Mouse (Mus musculus) v-Abl transformed pro-B cells (cell line): ENCODE measurements around the gene Lhx1.

ENCODE experiments used
- in situ Hi-C, 2 experiments: fragments of 400-800 bp; cut with MboI; formaldehyde crosslinking; loops; one replicate each; pipeline ENCODE4 v1.15.1; 2025; ENCODE audit not compliant: unreplicated experiment in 2 of 2

Gene Lhx1

GRCm38 (mm10) chr11:84525421-84526274, at the start of gene Lhx1:
Gene Lhx1 (minus strand): TSS chr11:84525535.
- in situ Hi-C loops, result no loop called here

GRCm38 (mm10) chr11:84574834-84575233, 49.5 kb upstream of the Lhx1 start:
- in situ Hi-C loops, result no loop called here

DNA sequence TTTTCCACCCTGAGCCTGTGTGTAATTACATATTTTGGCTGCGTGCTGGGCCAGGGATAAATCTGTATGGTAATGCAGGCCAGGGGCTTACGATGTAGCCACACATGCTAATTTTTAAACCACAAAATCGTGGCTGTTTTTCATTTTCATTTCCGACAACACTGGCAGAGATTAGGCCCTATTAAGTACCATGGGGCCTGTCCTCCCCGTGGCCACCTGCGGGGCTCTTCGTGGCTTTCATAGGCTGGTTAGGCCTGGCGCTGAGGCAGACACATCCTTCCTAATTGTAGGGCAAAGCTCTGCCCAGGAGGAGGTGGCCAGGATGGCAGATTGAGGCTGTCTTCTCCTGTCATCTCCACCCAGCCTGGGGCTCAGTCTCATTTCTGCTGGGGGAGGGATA, 48.3 kb upstream of the Lhx1 start:
- in situ Hi-C loops, result no loop called here

DNA sequence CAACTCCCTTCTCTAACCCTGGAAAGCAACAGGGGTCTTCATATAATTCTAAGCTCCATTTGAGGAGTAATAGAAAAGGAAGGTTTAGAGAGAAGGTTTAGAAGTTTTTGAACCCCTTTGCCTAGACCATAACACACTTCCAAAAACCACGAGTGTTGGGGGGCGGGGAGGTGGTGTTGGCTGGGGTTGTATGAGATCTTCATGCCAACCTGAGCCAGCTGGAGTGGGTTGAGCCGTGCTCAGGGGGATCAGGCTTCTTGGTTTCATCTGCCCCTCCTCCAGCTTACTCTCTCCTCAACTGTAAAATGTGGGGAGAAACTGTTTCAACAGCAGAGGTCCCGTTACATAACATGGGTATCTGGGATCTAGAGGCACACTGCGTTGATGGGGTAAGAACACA, 45.5 kb upstream of the Lhx1 start:
- in situ Hi-C loops, result no loop called here

DNA sequence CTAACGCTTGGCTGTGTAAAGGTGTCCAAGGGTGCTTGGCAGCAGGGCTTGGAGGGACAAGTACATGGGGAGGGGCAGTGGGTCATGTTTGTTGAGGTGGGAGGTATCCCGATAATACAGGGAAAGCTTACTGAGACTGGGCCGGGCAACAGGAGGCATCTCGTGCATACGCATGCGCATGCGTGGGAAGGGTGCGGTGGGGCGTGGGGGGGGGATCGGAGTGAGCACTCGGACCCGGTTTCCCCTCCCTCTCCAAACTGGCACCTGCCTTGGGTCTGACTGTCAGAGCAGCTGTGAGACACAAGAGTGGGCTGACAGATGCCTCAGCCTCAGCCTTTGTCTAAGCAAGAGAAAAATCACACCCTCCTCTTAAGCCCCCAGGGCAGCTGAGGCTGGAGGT, 45.1 kb upstream of the Lhx1 start:
- in situ Hi-C loops, result no loop called here

DNA sequence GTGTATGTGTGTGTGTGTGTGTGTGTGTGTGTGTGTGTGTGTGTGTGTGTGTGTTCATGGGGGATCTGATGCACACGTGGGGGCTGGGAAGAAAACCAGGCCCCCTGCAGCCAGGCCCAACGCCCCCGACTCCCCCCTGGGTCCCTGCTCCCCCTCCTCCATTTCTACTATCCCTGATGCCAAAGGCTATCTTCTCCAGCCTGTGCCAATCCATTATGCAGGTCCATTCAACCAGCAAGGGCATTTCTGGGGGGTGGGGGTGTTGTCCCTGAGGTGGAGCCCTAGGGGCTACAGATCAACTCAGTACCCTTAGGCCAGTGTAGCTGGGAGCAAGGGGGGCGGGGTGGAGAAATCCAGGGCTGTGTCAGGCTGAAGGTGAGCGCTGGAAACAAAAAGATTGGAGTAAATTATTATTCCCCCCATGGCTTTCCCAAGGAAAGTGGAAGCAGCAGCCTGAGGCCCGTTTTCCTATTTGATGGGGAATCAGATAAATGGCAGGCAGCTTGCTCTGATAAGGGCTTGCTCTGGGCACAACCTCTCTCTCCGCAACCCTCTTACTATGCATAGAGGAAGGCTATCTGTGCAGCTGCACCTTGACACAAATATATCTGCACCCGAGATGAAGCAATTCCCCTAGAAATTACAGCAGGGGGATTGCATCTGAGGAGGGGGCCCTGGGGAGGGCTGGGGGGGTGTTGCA, 43.9 kb upstream of the Lhx1 start:
- in situ Hi-C loops, result no loop called here

GRCm38 (mm10) chr11:84568482-84568881, 43.1 kb upstream of the Lhx1 start:
- in situ Hi-C loops, result no loop called here

DNA sequence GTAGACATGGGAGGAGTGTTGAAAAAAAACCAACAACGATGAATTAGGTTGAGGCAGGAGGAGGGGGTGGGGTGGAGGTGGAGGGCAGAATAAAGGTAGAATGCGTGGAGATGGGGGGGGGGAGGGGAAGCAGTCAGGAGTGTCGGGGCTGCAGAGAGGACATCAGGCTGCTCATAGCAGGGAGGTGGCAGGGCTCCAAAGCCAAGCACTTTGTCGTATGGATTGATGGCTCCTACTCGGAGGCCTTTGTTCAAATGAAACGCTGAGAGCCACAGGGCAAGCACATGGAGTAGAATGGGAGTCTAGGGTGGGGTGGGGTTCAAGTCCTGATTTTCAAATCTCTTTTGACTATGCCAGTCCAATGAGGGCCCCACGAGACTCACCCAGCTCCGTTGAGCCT, 41.4 kb upstream of the Lhx1 start:
- in situ Hi-C loops, result no loop called here

DNA sequence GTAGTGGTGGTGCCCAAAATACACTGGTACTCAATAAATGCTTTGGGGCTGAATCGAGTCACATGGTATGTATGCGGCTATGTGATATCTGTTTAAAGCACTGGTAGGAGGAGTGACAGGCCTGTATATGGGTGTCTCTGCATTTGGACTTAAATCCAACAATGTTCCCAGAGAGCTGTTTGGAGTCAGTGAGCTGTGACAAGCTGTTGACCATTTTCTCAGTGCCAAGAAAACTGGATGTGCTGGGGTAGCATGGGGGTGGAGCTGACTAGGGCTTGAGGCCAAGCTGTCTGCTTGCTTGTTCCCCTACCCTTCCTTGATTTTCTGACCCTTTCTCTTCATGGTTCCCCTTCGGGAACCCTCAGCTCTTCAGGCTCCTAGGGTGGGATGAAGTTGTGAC, 39.9 kb upstream of the Lhx1 start:
- in situ Hi-C loops, result no loop called here

- in situ Hi-C loops, result no loop called here
Observed at GRCm38 (mm10) chr11:84563360-84563759, 38.0 kb upstream of the Lhx1 start.

DNA sequence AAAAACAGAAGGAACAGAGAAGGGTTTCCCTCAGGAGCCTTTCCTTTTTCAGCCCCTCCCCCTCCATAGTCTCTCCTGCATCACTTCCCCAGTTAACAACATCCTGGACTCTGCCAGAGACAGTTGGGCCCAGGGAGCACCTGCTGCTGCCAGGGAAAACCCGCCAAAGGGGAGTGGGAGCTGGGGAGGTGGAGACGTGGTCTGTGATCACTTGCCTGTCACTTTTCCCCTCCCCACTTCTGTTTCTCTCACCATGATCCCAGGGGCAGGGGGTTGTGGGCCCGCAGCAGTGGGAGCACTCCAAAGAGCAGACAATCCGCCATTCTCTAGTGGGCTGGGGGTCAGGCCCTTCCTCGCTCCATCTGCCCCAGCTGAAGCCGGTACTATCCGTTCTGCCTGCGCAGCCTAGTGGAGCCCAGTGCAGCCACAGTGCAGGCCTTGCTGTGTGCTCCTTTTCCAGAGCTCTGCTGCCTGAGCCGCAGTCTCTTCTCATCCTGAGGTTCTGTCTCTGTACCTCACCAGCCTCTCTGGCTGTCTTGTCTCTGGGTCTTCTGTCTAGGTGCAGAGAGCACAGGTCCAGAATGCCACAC, 37.5 kb upstream of the Lhx1 start:
- in situ Hi-C loops, result no loop called here

- in situ Hi-C loops, result no loop called here
Observed at GRCm38 (mm10) chr11:84561546-84561945, 36.2 kb upstream of the Lhx1 start.

- in situ Hi-C loops, result no loop called here
Observed at GRCm38 (mm10) chr11:84553821-84554450, 28.6 kb upstream of the Lhx1 start.

DNA sequence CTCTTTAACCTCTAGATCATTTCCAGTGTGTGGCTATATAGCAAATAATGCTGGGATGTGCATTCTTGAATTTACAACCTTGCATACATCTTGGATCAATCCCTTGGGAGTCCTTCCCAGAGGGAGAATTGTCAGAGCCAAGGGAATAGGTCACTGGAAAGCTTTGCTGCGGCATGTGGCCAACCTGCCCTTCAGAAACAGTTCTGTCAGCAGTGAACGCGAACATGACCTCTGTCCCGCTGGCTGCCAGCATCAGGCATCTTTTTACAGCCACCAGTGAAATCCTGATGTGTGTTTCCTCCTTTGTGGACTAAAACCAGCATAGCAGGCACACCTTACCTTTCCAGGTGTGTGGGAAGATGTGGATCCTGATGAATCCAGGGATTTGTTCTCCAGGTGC, 26.0 kb upstream of the Lhx1 start:
- in situ Hi-C loops, result no loop called here

DNA sequence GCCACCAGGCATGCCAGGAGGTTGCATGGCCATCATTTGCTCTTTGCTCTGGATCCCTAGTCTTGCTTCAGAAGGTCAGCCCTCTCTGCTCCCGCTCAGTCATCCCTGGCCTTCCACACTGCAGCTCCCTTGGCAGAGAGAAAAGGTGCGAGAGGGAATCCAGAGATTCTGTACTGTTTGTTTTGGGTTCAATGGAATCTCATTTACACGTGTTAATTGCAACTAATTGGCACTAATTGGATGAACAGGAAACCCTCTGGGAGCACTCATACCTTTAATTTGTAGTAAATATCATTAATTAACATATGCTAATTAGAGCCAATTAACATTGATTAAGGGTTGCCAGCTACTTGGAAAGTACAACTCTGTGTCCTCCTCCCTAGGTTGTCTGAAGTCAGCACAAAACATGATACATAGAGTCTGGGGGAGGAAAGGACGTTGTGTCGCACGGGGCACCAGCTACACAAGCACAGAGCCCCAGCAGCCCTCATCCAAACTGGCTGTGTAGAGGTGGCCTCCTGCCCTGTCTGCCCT, 24.0 kb upstream of the Lhx1 start:
- in situ Hi-C loops, result no loop called here

- in situ Hi-C loops, result no loop called here
Observed at GRCm38 (mm10) chr11:84548293-84548692, 23.0 kb upstream of the Lhx1 start.

DNA sequence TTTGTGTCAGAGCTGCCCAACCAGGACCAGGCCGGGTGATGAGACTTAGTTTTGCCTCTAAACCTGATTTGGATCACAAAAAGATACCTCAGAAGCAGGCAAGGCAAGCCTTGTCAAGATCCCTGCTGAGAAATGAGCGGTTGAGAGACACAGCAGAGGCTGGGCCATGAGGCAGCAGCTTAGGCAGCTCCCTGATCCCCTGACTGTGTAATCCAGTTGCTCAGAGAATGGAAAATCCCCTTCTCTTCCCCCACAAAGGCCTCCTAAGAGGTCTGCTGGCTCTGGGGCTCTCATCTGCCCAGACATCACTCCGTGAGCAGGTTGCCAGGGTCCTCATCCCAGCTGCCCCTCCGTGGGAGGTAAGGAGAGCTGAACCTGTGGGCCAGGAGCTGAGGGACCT, 14.6 kb upstream of the Lhx1 start:
- in situ Hi-C loops, result no loop called here

DNA sequence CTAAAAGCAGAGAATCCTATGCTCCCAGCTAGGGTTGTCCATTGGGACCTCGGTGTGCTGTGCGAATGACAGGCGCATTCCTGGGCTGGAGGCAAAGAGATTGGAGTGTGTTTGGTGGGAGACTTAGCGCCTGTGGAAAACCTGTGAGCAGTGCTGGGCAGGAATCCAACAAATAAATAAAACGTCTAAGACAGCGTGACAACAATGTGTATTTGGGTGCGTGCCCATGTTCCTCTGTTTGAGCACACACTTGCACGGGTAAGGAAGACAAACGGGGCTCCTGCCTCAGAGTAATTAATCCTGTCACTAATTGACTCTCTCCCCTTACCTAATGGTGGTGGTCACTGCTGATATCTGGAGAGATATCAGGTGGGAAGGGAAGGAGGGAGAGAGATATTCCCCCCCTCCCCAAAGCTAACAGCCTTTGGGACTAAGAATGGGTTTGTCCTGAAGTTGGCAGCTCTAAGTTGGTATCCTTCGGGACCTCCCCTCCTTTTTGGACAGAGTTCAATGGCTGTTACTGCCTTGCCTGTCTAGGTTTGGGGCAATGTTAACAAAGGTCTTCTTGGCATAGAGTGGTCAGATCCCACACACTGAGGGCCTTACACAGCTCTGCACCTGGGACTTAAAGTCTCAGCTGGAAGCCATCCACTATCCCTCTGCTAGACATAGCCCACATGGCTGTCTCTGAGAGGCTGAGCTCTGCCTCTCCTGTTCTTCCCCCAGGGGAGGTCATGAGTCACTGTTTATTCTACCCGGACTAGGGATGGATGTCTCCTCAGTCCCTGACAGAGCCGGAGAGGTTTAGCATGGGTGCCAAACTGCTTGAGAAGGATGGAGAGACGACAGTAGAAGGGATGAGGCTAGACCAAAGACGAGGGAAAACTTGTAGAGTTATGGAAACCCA, 4.7 kb upstream of the Lhx1 start:
- in situ Hi-C loops, result no loop called here

- in situ Hi-C loops, result no loop called here
Observed at GRCm38 (mm10) chr11:84529143-84529755, 3.9 kb upstream of the Lhx1 start.
